Mouse (Mus musculus) stomach, postnatal 0 days (tissue): ENCODE results near the gene Parp11. TPM values are rescaled to one million over a fixed set of nuclear protein-coding genes. Genes with fewer than 3 reads are reported as not detected.

ENCODE experiments used
- ATAC-seq: fragments of 200-750 bp; cut with Nextera tagmentation; 2 replicates; pipeline ENCODE4 v1.8.0; 2017; ENCODE audit not compliant: low FRiP score, low TSS enrichment
- DNase-seq: peaks from one replicate; pipeline ENCODE4 v3.0.0-alpha.2; 2016; ENCODE audit warnings: low spot score
- H3K27ac ChIP-seq: fragments of 300-500 bp; sonication (generic); replicated peaks from 2 replicates; pipeline ENCODE4 v1.5.1; 2014; ENCODE audit warnings: mild to moderate bottlenecking, control low read depth
- H3K27me3 ChIP-seq: fragments of 300-500 bp; sonication (generic); 2 replicates; pipeline ENCODE4 v1.6.1; 2014; ENCODE audit warnings: low read length; ENCODE audit not compliant: control insufficient read depth, insufficient read depth
- H3K36me3 ChIP-seq: fragments of 300-500 bp; sonication (generic); 2 replicates; pipeline ENCODE4 v1.6.1; 2014; ENCODE audit warnings: low read length, mixed read lengths; ENCODE audit not compliant: control insufficient read depth, insufficient read depth
- H3K4me1 ChIP-seq: fragments of 300-500 bp; sonication (generic); replicated peaks from 2 replicates; pipeline ENCODE4 v1.6.1; 2014; ENCODE audit warnings: antibody characterized with exemption; ENCODE audit not compliant: control insufficient read depth, insufficient read depth
- H3K4me2 ChIP-seq: fragments of 300-500 bp; sonication (generic); replicated peaks from 2 replicates; pipeline ENCODE4 v1.6.1; 2014; ENCODE audit warnings: low read depth, mild to moderate bottlenecking, control low read depth, moderate library complexity
- H3K4me3 ChIP-seq: fragments of 300-500 bp; sonication (generic); 2 replicates; pipeline ENCODE4 v1.5.1; 2014; ENCODE audit warnings: low read depth, low read length, control low read depth
- H3K9ac ChIP-seq: fragments of 300-500 bp; sonication (generic); 2 replicates; pipeline ENCODE4 v1.6.1; 2014; ENCODE audit warnings: mild to moderate bottlenecking, low read length, control low read depth, mixed read lengths
- H3K9me3 ChIP-seq: fragments of 300-500 bp; sonication (generic); 2 replicates; pipeline ENCODE4 v1.6.1; 2016; ENCODE audit warnings: low read length; ENCODE audit not compliant: control insufficient read depth
- CTCF ChIP-seq: IDR thresholded peaks from 2 replicates; pipeline ENCODE4 v1.5.1; 2016; ENCODE audit warnings: antibody characterized with exemption, low read depth, mild to moderate bottlenecking, moderate library complexity
- EP300 ChIP-seq: optimal IDR thresholded peaks from 2 replicates; pipeline ENCODE3; 2016; ENCODE audit warnings: antibody characterized with exemption
- WGBS: fragments of 180-500 bp; shearing (Covaris S2); extraction: QIAGEN DNeasy Blood & Tissue Kit; methylation state at CpG from one replicate; pipeline ENCODE4 v1.1.7; 2014; 5-methylcytosine and 5-hydroxymethylcytosine counted together
- polyA plus RNA-seq: library from polyadenylated mRNA; unstranded; fragments of >200 nt; fragmentation: Nextera tagmentation; extraction: Ambion mirVana; gene quantifications from 2 replicates; pipeline ENCODE4 v1.2.1, GENCODE M21; 2015

Parp11 gene
- 7.7 and 8.1 TPM in 2 replicates for polyA plus RNA-seq

GRCm38 (mm10) chr6:127446436-127446890 lies at the start of gene Parp11:
TSS of gene Parp11 (plus strand) at chr6:127446840.
- Histone ChIP-seq H3K4me1 (no peaks in the 10 kb centered on the region), H3K4me2 (peak within 1 kb of the TSS; percentile 25; the same call in 1 of the 2 replicates), H3K9me3 (no peaks in the 10 kb centered on the region), H3K27ac (no peak within 1 kb of the TSS), H3K9ac (no peak within 1 kb of the TSS; the same call in 1 of the 2 replicates), H3K27me3 (no peaks in the 10 kb centered on the region), H3K4me3 (peak within 1 kb of the TSS; percentile 17; the same call in 1 of the 2 replicates), H3K36me3 (no peaks in the 10 kb centered on the region)
- ATAC-seq (no peak), DNase-seq (peak; percentile 65)
- WGBS = 11% methylated on average over 8 of the region's 8 CpGs
- TF ChIP-seq EP300 (no peak), CTCF (peak; percentile 96)

GRCm38 (mm10) chr6:127398073-127398472 lies 48.6 kb upstream of the Parp11 start:
- no peaks in the 10 kb centered on the region for H3K4me1 ChIP-seq
- ATAC-seq = peak; percentile 89
- H3K27ac ChIP-seq = no peak overlapping the region
- no peak overlapping the region for H3K9ac ChIP-seq
- H3K4me2 ChIP-seq = no peak overlapping the region
- TF ChIP-seq CTCF = no peak
- TF ChIP-seq EP300 = no peak
- no peaks in the 10 kb centered on the region for H3K27me3 ChIP-seq
- no peak overlapping the region for H3K4me3 ChIP-seq
- H3K36me3 ChIP-seq = no peaks in the 10 kb centered on the region
- no peaks in the 10 kb centered on the region for H3K9me3 ChIP-seq
- DNase-seq = peak; percentile 50
- 16% methylated on average over 2 of the region's 2 CpGs for WGBS

DNA sequence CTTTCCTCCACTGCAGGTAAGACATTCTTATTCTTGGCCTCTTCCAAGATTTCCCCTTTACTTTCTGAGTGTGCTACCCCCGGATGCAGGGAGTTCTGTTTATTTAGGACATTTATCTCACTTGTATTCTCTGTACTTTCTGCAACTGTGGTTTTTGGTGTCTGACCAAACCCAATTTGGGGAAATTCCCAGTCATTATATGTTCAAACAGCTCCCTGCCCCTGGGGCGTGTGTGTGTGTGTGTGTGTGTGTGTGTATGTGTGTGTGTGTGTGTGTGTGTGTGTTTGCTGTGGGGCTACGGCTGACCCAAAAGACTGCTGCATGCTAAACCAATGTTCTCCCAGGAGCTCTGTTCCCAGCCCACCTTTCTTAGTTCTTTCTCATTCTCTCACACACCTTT lies 45.2 kb upstream of the Parp11 start:
- Histone ChIP-seq H3K4me1 (no peaks in the 10 kb centered on the region; the same call in 1 of the 2 replicates), H3K4me2 (no peak overlapping the region), H3K4me3 (no peak overlapping the region), H3K27ac (no peak overlapping the region), H3K9me3 (no peaks in the 10 kb centered on the region), H3K27me3 (no peaks in the 10 kb centered on the region), H3K36me3 (no peaks in the 10 kb centered on the region), H3K9ac (no peak overlapping the region)
- no peak for ATAC-seq
- DNase-seq = no peak
- TF ChIP-seq EP300 (no peak), CTCF (no peak)
- WGBS = 39% methylated on average over 3 of the region's 3 CpGs

GRCm38 (mm10) chr6:127404070-127404810 lies 42.4 kb upstream of the Parp11 start:
- no peaks in the 10 kb centered on the region for H3K9me3 ChIP-seq
- no peak overlapping the region for H3K4me2 ChIP-seq
- H3K36me3 ChIP-seq = no peaks in the 10 kb centered on the region
- no peaks in the 10 kb centered on the region for H3K27me3 ChIP-seq
- H3K27ac ChIP-seq = no peak overlapping the region
- no peak overlapping the region for H3K4me3 ChIP-seq
- no peak overlapping the region for H3K9ac ChIP-seq
- peak; percentile 70 for ATAC-seq
- WGBS = 22% methylated on average over 13 of the region's 13 CpGs
- TF ChIP-seq CTCF (no peak), EP300 (no peak)
- peak; percentile 68 for DNase-seq
- no peaks in the 10 kb centered on the region; the same call in 1 of the 2 replicates for H3K4me1 ChIP-seq

DNA sequence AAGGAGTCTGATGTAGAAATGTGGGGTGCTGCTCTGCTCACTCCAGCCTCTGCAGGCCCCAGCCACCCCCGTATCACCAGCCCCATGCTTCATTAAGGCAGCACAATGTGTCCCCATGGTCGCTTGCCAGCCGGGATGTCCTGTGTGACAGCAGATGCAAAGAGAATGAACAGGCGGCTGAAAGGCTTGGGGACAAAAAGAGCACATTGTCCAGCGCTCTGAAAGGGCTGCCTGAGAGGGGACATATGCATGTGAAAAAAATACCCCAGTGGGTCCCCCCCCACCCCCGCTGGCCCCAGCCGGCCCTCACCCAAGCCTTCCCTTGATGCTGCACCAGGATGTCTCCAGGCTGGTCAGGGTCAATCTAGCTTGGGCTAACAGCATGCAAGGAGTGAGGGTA lies 41.0 kb upstream of the Parp11 start:
- Histone ChIP-seq H3K27me3 (no peaks in the 10 kb centered on the region), H3K4me1 (no peaks in the 10 kb centered on the region; the same call in 1 of the 2 replicates), H3K9ac (no peak overlapping the region), H3K9me3 (no peaks in the 10 kb centered on the region), H3K4me3 (no peak overlapping the region), H3K27ac (no peak overlapping the region), H3K36me3 (no peaks in the 10 kb centered on the region), H3K4me2 (no peak overlapping the region)
- no peak for TF ChIP-seq EP300
- TF ChIP-seq CTCF = no peak
- DNase-seq = no peak
- no peak; the same call in 1 of the 2 replicates for ATAC-seq
- 77% methylated on average over 7 of the region's 7 CpGs for WGBS

DNA sequence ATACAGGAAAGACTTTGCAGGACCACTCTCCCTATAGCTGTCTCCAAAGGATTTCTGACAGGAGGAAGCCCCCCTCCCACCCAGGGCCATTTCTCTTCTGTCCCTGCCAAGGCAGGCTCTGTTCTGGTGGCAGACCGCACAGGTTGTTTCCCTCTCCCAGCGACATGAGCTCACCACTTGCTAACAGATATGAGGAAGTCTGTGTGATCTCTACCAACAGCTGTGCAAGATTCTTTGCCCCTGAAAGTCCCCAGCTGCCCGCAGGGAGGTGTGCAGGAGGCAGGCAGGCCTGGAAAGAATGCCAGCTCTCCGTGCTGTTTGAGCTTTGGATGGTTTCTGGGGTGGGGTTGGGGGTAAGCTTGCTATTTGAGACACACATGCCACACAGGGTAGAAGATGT lies 38.9 kb upstream of the Parp11 start:
- Histone ChIP-seq H3K9ac (no peak overlapping the region), H3K4me2 (no peak overlapping the region), H3K36me3 (no peaks in the 10 kb centered on the region), H3K27ac (no peak overlapping the region), H3K4me1 (no peaks in the 10 kb centered on the region; the same call in 1 of the 2 replicates), H3K9me3 (no peaks in the 10 kb centered on the region), H3K4me3 (no peak overlapping the region), H3K27me3 (no peaks in the 10 kb centered on the region)
- no peak for DNase-seq
- TF ChIP-seq EP300 (no peak), CTCF (no peak)
- no peak for ATAC-seq
- WGBS = 25% methylated on average over 4 of the region's 4 CpGs
